Mouse (Mus musculus) ES-E14 (cell line): Measurements from ENCODE around the gene Ankrd10. TPM values are rescaled to one million over a fixed set of nuclear protein-coding genes. Genes with fewer than 3 reads are reported as not detected.

ENCODE experiments used
- DNase-seq: peaks from one replicate; pipeline ENCODE4 v3.0.0-alpha.2; 2013; ENCODE audit warnings: low read depth, low spot score
- H3K27ac ChIP-seq: 2 replicates; pipeline ENCODE4 v1.5.1; 2012; ENCODE audit warnings: low read depth, mild to moderate bottlenecking, low read length, moderate library complexity, mixed read lengths; ENCODE audit not compliant: poor library complexity, insufficient read depth, severe bottlenecking
- H3K36me3 ChIP-seq: 2 replicates; pipeline ENCODE4 v1.6.1; 2012; ENCODE audit warnings: mild to moderate bottlenecking, low read length, moderate library complexity, mixed read lengths; ENCODE audit not compliant: control insufficient read depth, poor library complexity, insufficient read depth, severe bottlenecking
- H3K4me1 ChIP-seq, 2 experiments: fragments of 150-350 bp in 1 of 2; sonication (generic) in 1 of 2; 2 replicates each; pipeline ENCODE4 v1.6.1; 2012; ENCODE audit warnings: low read length in 2 of 2, mild to moderate bottlenecking in 1 of 2, mixed read lengths in 1 of 2; ENCODE audit not compliant: control insufficient read depth in 2 of 2, insufficient read depth in 2 of 2, poor library complexity in 1 of 2
- H3K4me3 ChIP-seq, 2 experiments: fragments of 150-350 bp in 1 of 2; sonication (generic) in 1 of 2; 2 replicates each; pipeline ENCODE4 v1.5.1; 2012; ENCODE audit warnings: low read length in 2 of 2, low read depth in 1 of 2, mild to moderate bottlenecking in 1 of 2, mixed read lengths in 1 of 2; ENCODE audit not compliant: insufficient read depth in 1 of 2, poor library complexity in 1 of 2, severe bottlenecking in 1 of 2
- H3K9ac ChIP-seq: 2 replicates; pipeline ENCODE4 v1.6.1; 2012; ENCODE audit warnings: low read depth, mild to moderate bottlenecking, low read length, mixed read lengths; ENCODE audit not compliant: poor library complexity, insufficient read depth, severe bottlenecking
- H3K9me3 ChIP-seq: fragments of 150-350 bp; sonication (generic); 2 replicates; pipeline ENCODE4 v1.6.1; 2012; ENCODE audit warnings: low read depth, mild to moderate bottlenecking, low read length; ENCODE audit not compliant: control insufficient read depth, insufficient read depth
- CHD2 ChIP-seq: IDR thresholded peaks from 2 replicates; pipeline ENCODE4 v1.6.1; 2014; ENCODE audit warnings: mild to moderate bottlenecking, low read depth, low read length, inconsistent platforms
- HCFC1 ChIP-seq: IDR thresholded peaks from 2 replicates; pipeline ENCODE4 v1.6.1; 2012; ENCODE audit warnings: low read length, inconsistent platforms, borderline replicate concordance; ENCODE audit not compliant: insufficient read depth
- MAFK ChIP-seq: IDR thresholded peaks from 2 replicates; pipeline ENCODE4 v1.6.1; 2014; ENCODE audit warnings: mild to moderate bottlenecking, low read depth, low read length, inconsistent platforms; ENCODE audit not compliant: insufficient read depth
- ZC3H11A ChIP-seq: IDR thresholded peaks from 2 replicates; pipeline ENCODE4 v1.6.1; 2012; ENCODE audit warnings: low read depth, mild to moderate bottlenecking, inconsistent platforms, low read length, borderline replicate concordance
- ZNF384 ChIP-seq: IDR thresholded peaks from 2 replicates; pipeline ENCODE4 v1.6.1; 2012; ENCODE audit warnings: low read depth, low read length, inconsistent platforms
- in situ Hi-C, 2 experiments: fragments of 600-800 bp; cut with MboI; formaldehyde crosslinking; loops; one replicate each; pipeline ENCODE4 v1.15.1; 2025; ENCODE audit warnings: low sequenced_read_pairs in 2 of 2, inconsistent platforms in 1 of 2; ENCODE audit not compliant: unreplicated experiment in 2 of 2
- total RNA-seq: library from RNA; depleted of rRNA; stranded (reverse); fragments of 300-350 nt; gene quantifications from 2 replicates; pipeline ENCODE4 v1.2.3, GENCODE M21; 2012

Gene Ankrd10
- total RNA-seq, 1 experiment: 165 TPM

DNA sequence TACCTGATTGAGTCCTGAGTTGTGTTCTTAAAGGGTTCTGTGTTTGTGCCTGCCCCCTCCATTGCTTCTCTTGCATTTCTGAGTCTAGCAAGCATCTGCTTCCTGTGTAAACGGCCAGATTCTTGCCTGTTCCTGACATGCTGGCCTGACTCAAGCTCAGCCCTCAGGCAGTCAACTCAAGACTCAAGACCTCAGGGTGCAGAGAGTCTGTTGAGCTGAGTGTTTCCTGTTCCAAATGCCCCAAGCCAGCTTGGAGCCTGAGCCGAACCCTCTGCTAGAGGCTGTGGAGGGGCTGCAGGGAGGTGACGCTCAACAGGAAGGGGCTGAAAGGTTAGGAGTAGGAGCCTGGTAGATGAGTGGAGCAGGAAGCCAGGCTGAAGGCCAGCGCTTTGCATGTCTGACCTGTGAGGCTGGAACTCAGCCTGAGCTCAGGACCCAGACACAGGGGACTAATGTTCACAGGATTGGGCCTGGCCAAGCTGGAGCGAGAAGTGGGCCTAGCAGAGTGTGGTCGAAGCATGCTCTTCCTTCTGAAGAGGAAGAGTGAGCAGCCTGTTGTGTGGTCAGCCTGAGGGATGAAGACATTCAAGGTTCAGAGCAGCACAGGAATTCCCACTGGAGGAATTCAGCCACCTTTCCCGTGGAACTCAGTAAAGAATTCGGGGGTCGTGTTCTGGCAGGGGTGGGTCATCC lies 60.5 kb downstream of the Ankrd10 start:
- TF ChIP-seq CHD2 (no peak), ZNF384 (no peak)
- Histone ChIP-seq H3K9me3 (no peaks in the 10 kb centered on the region), H3K4me3 (no peak overlapping the region), H3K27ac (no peak overlapping the region), H3K36me3 (peaks cover 2% of the 10 kb centered on the region; the same call in 1 of the 2 replicates), H3K9ac (no peak overlapping the region), H3K4me1 (no peaks in the 10 kb centered on the region)
- in situ Hi-C loops: no loop called here
- no peak for DNase-seq

- H3K9ac ChIP-seq: no peak overlapping the region
- H3K9me3 ChIP-seq: no peaks in the 10 kb centered on the region
- no peak for DNase-seq
- no peak overlapping the region for H3K27ac ChIP-seq
- H3K36me3 ChIP-seq: peaks cover 2% of the 10 kb centered on the region; the same call in 1 of the 2 replicates
- no peak overlapping the region for H3K4me3 ChIP-seq
- in situ Hi-C loops: no loop called here
- peaks cover 0 to 2% of the 10 kb centered on the region in 2 experiments; a peak in 1 of 4 replicates for H3K4me1 ChIP-seq
- TF ChIP-seq CHD2 (no peak), ZNF384 (no peak), HCFC1 (no peak)
Observed at GRCm38 (mm10) chr8:11572428-11572827, 63.1 kb downstream of the Ankrd10 start.

DNA sequence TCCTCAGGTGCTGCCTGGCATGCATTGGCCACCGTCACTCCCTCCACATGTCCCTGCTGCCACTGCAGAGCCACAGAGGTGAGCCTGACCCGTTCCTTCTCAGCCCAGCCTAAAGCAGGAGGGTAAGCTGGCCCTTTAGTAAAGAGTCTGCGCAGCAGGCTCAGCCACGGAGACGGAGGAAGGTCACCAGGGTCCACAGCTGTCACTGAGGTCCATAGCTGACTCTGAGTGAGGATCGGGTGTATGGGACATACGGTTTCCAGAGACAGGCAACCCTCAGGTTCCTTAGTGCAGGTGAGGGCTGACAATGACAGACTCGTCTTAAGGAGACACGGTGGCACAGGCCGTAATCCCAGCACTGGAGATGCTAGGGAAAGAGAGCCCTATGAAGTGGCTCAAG lies 63.6 kb downstream of the Ankrd10 start:
- TF ChIP-seq HCFC1: no peak
- no peak for TF ChIP-seq ZC3H11A
- TF ChIP-seq MAFK: no peak
- TF ChIP-seq CHD2: no peak
- no peak for TF ChIP-seq ZNF384
- Histone ChIP-seq H3K9ac (no peak overlapping the region), H3K9me3 (no peaks in the 10 kb centered on the region), H3K36me3 (peaks cover 2% of the 10 kb centered on the region; the same call in 1 of the 2 replicates), H3K27ac (no peak overlapping the region), H3K4me3 (no peak overlapping the region), H3K4me1 (peaks cover 0 to 2% of the 10 kb centered on the region in 2 experiments; a peak in 1 of 4 replicates)
- in situ Hi-C loops: no loop called here
- DNase-seq: no peak

DNA sequence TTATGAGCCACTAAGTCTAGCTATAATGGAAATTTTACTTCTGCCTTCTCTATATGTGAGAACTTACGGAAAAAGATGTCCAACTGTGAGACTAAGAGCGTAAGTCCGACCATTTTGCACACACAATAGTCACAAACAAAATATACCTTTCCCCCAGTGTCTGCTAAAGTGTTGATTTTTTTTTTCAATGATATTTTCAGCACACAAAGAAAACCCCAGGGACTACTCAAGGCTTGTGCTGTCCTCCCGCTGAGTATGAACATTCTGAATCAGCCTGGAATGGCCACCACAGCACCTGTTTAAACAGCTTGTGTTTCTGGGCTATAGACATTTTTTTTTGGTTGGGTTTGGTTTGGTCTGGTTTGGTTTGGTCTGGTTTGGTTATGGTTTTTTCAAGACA lies 64.8 kb downstream of the Ankrd10 start:
- peaks cover 2% of the 10 kb centered on the region; the same call in 1 of the 2 replicates for H3K36me3 ChIP-seq
- no peak overlapping the region for H3K4me3 ChIP-seq
- H3K4me1 ChIP-seq: peaks cover 0 to 2% of the 10 kb centered on the region in 2 experiments; a peak in 1 of 4 replicates
- in situ Hi-C loops: no loop called here
- H3K9ac ChIP-seq: no peak overlapping the region
- no peak overlapping the region for H3K27ac ChIP-seq
- TF ChIP-seq ZC3H11A (no peak), CHD2 (no peak), MAFK (no peak), ZNF384 (no peak), HCFC1 (no peak)
- DNase-seq: no peak
- H3K9me3 ChIP-seq: no peaks in the 10 kb centered on the region
